Mouse (Mus musculus): ENCODE measurements around the gene Zcchc18. TPM values are rescaled to one million over a fixed set of nuclear protein-coding genes. Genes with fewer than 3 reads are reported as not detected.

Gene Zcchc18
- 535 and 581 TPM in 2 replicates for polyA plus RNA-seq (2015; fragmentation: Nextera tagmentation; extraction: Ambion mirVana)

DNA sequence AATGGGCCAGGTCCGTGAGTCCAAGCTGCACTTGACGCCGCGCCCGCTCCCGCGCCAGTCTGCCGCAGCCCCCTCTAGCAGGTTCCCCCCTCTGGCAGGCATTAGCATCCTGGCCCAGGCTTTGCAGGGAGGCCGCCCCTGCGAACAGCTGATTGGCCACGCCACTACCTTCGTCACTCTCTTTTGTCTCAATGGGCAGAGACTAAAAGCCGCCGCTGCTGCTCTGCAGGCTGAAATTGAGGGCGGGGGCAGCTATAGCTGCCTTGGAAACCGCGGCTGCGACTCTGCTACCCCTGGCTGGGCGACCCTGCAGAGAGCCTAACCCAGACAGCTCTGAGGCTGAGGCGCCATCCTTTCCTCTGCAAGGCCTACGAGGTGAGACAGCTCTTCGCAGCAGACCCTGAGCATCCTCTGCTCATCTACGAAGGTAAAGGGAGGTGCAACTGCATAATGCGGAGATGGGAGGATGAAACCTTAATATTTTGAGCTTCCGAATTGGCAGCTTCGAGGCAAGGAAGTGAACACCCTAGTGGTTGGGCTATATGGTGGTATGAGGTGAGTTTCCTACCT is at the start of gene Zcchc18:
Gene Zcchc18, plus strand, starts transcription at position 178 of the 570 bp plus-strand sequence.

DNA sequence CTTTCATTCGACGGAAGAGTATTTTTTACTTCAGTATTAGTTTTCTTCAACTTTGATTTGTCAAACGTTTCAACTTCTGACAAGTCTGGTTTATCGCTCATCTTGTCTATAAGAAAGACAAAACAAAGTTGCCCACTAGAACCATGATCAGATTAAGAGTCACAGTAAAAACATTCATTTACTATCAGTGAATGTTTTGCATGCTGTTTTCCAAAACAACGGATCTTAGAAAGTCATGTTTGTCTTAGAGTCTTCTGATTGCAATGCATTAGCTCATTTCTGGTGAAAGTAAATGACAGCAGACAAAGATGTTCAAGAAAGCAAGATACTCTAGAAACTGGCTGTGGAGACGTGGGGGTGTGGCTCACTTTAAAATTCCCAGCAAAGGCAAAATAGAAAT is 17.6 kb upstream of the Zcchc18 start, which contains the start of gene Tmsb15b2:
Gene Tmsb15b2, minus strand, starts transcription at position 101 of the 400 bp plus-strand sequence.

DNA sequence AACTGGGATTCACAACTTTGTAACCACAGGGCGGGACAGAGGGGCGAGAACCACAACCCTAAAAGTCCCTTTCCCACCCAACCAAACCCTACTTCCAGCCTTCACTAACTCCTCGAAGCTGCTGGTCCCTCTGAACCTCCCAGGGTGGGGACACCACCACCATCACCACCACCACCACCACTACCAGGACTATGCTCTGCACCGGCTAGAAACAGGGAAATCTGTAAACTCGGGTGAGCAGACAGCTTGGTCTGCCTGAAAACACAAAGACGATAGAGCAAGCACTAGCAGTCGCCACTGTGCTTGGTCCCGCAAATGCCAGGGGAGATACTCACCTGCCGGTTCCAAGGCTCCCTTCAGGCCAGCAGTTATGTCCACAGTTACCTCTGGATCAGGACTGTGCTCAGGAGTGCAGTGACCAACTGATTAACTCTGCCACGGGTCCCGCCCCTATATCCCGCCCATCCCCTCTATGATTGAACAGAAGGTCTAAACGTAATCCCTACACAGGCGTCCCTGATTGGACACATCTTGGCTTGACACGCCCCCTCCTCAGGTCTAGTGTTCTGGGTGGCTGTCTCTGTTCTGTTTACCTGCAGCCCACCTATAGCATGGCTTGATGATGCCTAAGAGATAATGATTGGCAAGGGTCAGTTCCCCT is 16.4 kb upstream of the Zcchc18 start, which contains the start of the genes Tmsb15l and Tmsb15b1:
Gene Tmsb15l, minus strand, starts transcription at position 446 of the 661 bp plus-strand sequence.
Gene Tmsb15b1, minus strand, starts transcription at position 451 of the 661 bp plus-strand sequence.

DNA sequence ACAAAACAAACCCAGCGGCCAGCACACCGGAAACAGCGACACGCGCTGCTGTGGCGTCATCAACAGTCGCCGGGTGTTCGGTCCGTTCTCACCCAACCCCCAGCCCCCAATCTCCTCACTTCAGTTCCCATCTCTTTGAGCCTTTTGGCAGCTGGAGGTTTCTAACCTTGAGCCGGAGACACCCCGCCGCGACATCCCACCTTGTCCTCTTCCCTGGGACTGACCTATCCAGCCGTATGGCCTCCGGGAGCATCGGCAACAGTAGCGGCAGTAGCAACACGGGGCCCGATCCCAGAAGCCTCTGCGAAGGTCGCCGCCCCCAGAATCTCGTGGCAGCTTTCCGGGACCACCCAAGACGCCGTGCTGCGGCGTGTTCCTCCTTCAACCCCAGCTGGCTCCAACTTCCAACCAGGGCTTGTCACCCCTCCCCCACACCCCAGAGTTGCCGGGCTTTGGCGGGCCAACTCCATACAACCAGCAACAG is 45.1 kb downstream of the Zcchc18 start, which contains the start of gene Slc25a53:
Gene Slc25a53, minus strand, starts transcription at position 303 of the 484 bp plus-strand sequence.

Other genes with a start within 250 kb of the Zcchc18 start
- 443 and 476 TPM in 2 replicates for gene Morf4l2, start 249.5 kb upstream of the Zcchc18 start, polyA plus RNA-seq (2015; fragmentation: Nextera tagmentation; extraction: Ambion mirVana)
- 0.29 TPM in 1 of 2 replicates, not detected in the other for gene Glra4, start 213.0 kb upstream of the Zcchc18 start, polyA plus RNA-seq (2015; fragmentation: Nextera tagmentation; extraction: Ambion mirVana)
- 53.6 and 127 TPM in 2 replicates for gene Plp1, start 170.5 kb upstream of the Zcchc18 start, polyA plus RNA-seq (2015; fragmentation: Nextera tagmentation; extraction: Ambion mirVana)
- 16.1 and 17.6 TPM in 2 replicates for gene Rab9b, start 124.4 kb upstream of the Zcchc18 start, polyA plus RNA-seq (2015; fragmentation: Nextera tagmentation; extraction: Ambion mirVana)
- not detected in 2 replicates for gene H2bfm, start 65.8 kb upstream of the Zcchc18 start, polyA plus RNA-seq (2015; fragmentation: Nextera tagmentation; extraction: Ambion mirVana)
- 73.8 and 75.2 TPM in 2 replicates for gene Tmsb15b2, start 17.7 kb upstream of the Zcchc18 start, polyA plus RNA-seq (2015; fragmentation: Nextera tagmentation; extraction: Ambion mirVana)
- gene Tmsb15l, start 16.3 kb upstream of the Zcchc18 start, polyA plus RNA-seq (2015; fragmentation: Nextera tagmentation; extraction: Ambion mirVana) = 6.3 and 6.4 TPM in 2 replicates
- 32.9 and 39.1 TPM in 2 replicates for gene Tmsb15b1, start 16.3 kb upstream of the Zcchc18 start, polyA plus RNA-seq (2015; fragmentation: Nextera tagmentation; extraction: Ambion mirVana)
- 7.9 and 9.9 TPM in 2 replicates for gene Slc25a53, start 45.1 kb downstream of the Zcchc18 start, polyA plus RNA-seq (2015; fragmentation: Nextera tagmentation; extraction: Ambion mirVana)
- gene Fam199x, start 56.4 kb downstream of the Zcchc18 start, polyA plus RNA-seq (2015; fragmentation: Nextera tagmentation; extraction: Ambion mirVana) = 5.9 and 6.1 TPM in 2 replicates
- gene Esx1, start 128.9 kb downstream of the Zcchc18 start, polyA plus RNA-seq (2015; fragmentation: Nextera tagmentation; extraction: Ambion mirVana) = not detected in 2 replicates

Measured in neural tube, postnatal 0 days (tissue).